In the genomic region with DNA sequence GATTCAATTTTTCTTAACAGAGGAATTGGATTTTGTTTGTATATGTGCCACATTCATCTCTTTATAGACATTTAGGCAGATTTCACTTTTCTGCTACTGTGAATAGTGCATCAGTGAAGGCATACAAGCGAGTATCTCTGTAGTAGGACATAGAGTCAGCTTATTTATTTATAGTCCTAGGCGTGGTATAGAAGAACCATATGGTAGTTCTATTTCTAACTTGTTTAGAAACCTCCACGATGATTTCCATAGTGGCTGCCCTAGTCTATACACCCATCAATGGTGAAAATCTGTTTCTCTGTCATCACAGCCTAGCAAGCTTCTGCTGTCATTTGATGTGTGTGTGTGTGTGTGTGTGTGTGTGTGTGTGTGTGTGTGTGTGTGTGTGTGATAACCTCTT, we compare ENCODE assay signal across 29 mouse cellular contexts.
DNase-seq lines count a peak whose midpoint lies in the region; ATAC-seq and TF ChIP-seq lines count a peak whose summit lies in the region.
"Had no signal": no experiment of that assay in that cellular context is flagged by ENCODE, and none has a peak within 500 bp of the region (broad histone marks: within the 10 kb centered on the region; RNA-seq: fewer than 3 reads in every experiment).

No protein-coding gene starts in this region.

- H3K36me3 ChIP-seq in forebrain, postnatal 0 days (ENCODE audit: insufficient read depth), result no peaks in the 10 kb centered on the region
- no peaks in the 10 kb centered on the region for H3K36me3 ChIP-seq in forebrain, embryonic 14.5 days (ENCODE audit: control insufficient read depth, insufficient read depth, low read length)
- no peaks in the 10 kb centered on the region for H3K36me3 ChIP-seq in lung, embryonic 14.5 days (ENCODE audit: insufficient read depth)
- H3K36me3 ChIP-seq in lung, embryonic 16.5 days (ENCODE audit: control insufficient read depth, insufficient read depth, low read length), result no peaks in the 10 kb centered on the region
- no peaks in the 10 kb centered on the region for H3K36me3 ChIP-seq in embryonic facial prominence, embryonic 10.5 days (replicated peaks)
- H3K36me3 ChIP-seq: embryonic facial prominence, embryonic 13.5 days; embryonic facial prominence, embryonic 15.5 days; forebrain, embryonic 10.5 days; forebrain, embryonic 12.5 days; forebrain, embryonic 15.5 days; G1E had no signal

- H3K27ac ChIP-seq in forebrain, postnatal 0 days (ENCODE audit: low read depth, low read length), result no peak overlapping the region
- no peak overlapping the region for H3K27ac ChIP-seq in forebrain, embryonic 14.5 days (ENCODE audit: low read depth, low read length)
- H3K27ac ChIP-seq in lung, embryonic 14.5 days (ENCODE audit: low read depth), result no peak overlapping the region
- H3K27ac ChIP-seq in lung, embryonic 16.5 days (ENCODE audit: low read length), result no peak overlapping the region
- no peak overlapping the region for H3K27ac ChIP-seq in embryonic facial prominence, embryonic 10.5 days (replicated peaks)
- H3K27ac ChIP-seq: embryonic facial prominence, embryonic 13.5 days; embryonic facial prominence, embryonic 15.5 days; forebrain, embryonic 10.5 days; forebrain, embryonic 12.5 days; forebrain, embryonic 15.5 days had no signal

- TF ChIP-seq CTCF in forebrain, postnatal 0 days (IDR thresholded peaks at IDR 0.05; ENCODE audit: low read depth), result no peak
- no peak for TF ChIP-seq CTCF in lung, embryonic 14.5 days (IDR thresholded peaks at IDR 0.05; ENCODE audit: low read depth)

- H3K27me3 ChIP-seq in forebrain, postnatal 0 days (ENCODE audit: insufficient read depth, low read length), result no peaks in the 10 kb centered on the region
- H3K27me3 ChIP-seq in forebrain, embryonic 14.5 days (replicated peaks; ENCODE audit: control insufficient read depth, insufficient read depth, low read length), result no peaks in the 10 kb centered on the region
- no peaks in the 10 kb centered on the region for H3K27me3 ChIP-seq in lung, embryonic 14.5 days (ENCODE audit: insufficient read depth, low read length)
- H3K27me3 ChIP-seq in lung, embryonic 16.5 days (ENCODE audit: control insufficient read depth, insufficient read depth, low read depth, low read length), result no peaks in the 10 kb centered on the region
- H3K27me3 ChIP-seq in embryonic facial prominence, embryonic 10.5 days (replicated peaks; ENCODE audit: low read depth, poor library complexity, severe bottlenecking), result no peaks in the 10 kb centered on the region
- H3K27me3 ChIP-seq: CH12.LX; embryonic facial prominence, embryonic 13.5 days; embryonic facial prominence, embryonic 15.5 days; forebrain, embryonic 12.5 days; forebrain, embryonic 15.5 days; Patski had no signal

- H3K4me3 ChIP-seq in forebrain, postnatal 0 days (ENCODE audit: low read depth, low read length), result no peak overlapping the region
- H3K4me3 ChIP-seq in forebrain, embryonic 14.5 days (ENCODE audit: low read depth, low read length), result no peak overlapping the region
- no peak overlapping the region for H3K4me3 ChIP-seq in lung, embryonic 14.5 days (ENCODE audit: low read depth, low read length)
- no peak overlapping the region for H3K4me3 ChIP-seq in lung, embryonic 16.5 days (ENCODE audit: low read length)
- no peak overlapping the region for H3K4me3 ChIP-seq in embryonic facial prominence, embryonic 10.5 days
- H3K4me3 ChIP-seq: embryonic facial prominence, embryonic 13.5 days; embryonic facial prominence, embryonic 15.5 days; erythroblast, embryonic 14.5 days; forebrain, embryonic 10.5 days; forebrain, embryonic 12.5 days; forebrain, embryonic 15.5 days had no signal

- no peak for DNase-seq in forebrain, postnatal 0 days
- no peak for DNase-seq in forebrain, embryonic 14.5 days (ENCODE audit: low spot score)
- peak; percentile 63 for DNase-seq in lung, embryonic 14.5 days
- no peak for DNase-seq in lung, postnatal 25 days (ENCODE audit: low spot score)
- no peak for DNase-seq in lung, postnatal 4 days
- DNase-seq in telencephalon, adult 2 months (ENCODE audit: low read depth, low spot score), result peak; percentile 34
- no peak for DNase-seq in embryonic facial prominence, embryonic 10.5 days (ENCODE audit: low spot score)
- DNase-seq: adrenal gland, adult 8-10 months; adrenal gland, postnatal 14 days; adrenal gland, postnatal 36 days; B cell, adult 2 months; cerebellum, adult 11 months; cerebellum, adult 18-20 months; cerebellum, adult 8-10 months; cerebellum, adult 9-11 months; cerebellum, postnatal 14 days; cerebellum, postnatal 36 days had no signal

- no peak overlapping the region for H3K4me2 ChIP-seq in forebrain, postnatal 0 days (ENCODE audit: low read depth)
- no peak overlapping the region for H3K4me2 ChIP-seq in forebrain, embryonic 14.5 days (ENCODE audit: low read length)
- H3K4me2 ChIP-seq in lung, embryonic 14.5 days, result no peak overlapping the region
- no peak overlapping the region for H3K4me2 ChIP-seq in lung, embryonic 16.5 days (ENCODE audit: low read depth, low read length)
- H3K4me2 ChIP-seq: embryonic facial prominence, embryonic 13.5 days; embryonic facial prominence, embryonic 15.5 days; forebrain, embryonic 12.5 days; forebrain, embryonic 15.5 days had no signal

- H3K9ac ChIP-seq in forebrain, postnatal 0 days, result no peak overlapping the region
- no peak overlapping the region for H3K9ac ChIP-seq in forebrain, embryonic 14.5 days (ENCODE audit: low read length)
- H3K9ac ChIP-seq in lung, embryonic 14.5 days, result no peak overlapping the region
- no peak overlapping the region for H3K9ac ChIP-seq in lung, embryonic 16.5 days (ENCODE audit: low read length)
- H3K9ac ChIP-seq: embryonic facial prominence, embryonic 13.5 days; embryonic facial prominence, embryonic 15.5 days; forebrain, embryonic 12.5 days; forebrain, embryonic 15.5 days had no signal

- 78% methylated on average over 3 of the region's 3 CpGs for WGBS in forebrain, postnatal 0 days
- 90% methylated on average over 3 of the region's 3 CpGs for WGBS in forebrain, embryonic 14.5 days
- 41% methylated on average over 3 of the region's 3 CpGs for WGBS in lung, embryonic 14.5 days
- 42% methylated on average over 3 of the region's 3 CpGs for WGBS in lung, embryonic 16.5 days
- 88% methylated on average over 3 of the region's 3 CpGs for WGBS in embryonic facial prominence, embryonic 10.5 days

- no peaks in the 10 kb centered on the region for H3K9me3 ChIP-seq in forebrain, postnatal 0 days (ENCODE audit: low read length)
- no peaks in the 10 kb centered on the region for H3K9me3 ChIP-seq in forebrain, embryonic 14.5 days (replicated peaks; ENCODE audit: control insufficient read depth, low read length)
- no peaks in the 10 kb centered on the region for H3K9me3 ChIP-seq in lung, embryonic 14.5 days (ENCODE audit: low read depth, low read length)
- no peaks in the 10 kb centered on the region for H3K9me3 ChIP-seq in lung, embryonic 16.5 days (ENCODE audit: control insufficient read depth, low read length)
- H3K9me3 ChIP-seq in embryonic facial prominence, embryonic 10.5 days, result no peaks in the 10 kb centered on the region
- H3K9me3 ChIP-seq: embryonic facial prominence, embryonic 13.5 days; embryonic facial prominence, embryonic 15.5 days; forebrain, embryonic 10.5 days; forebrain, embryonic 12.5 days; forebrain, embryonic 15.5 days had no signal

- no peaks in the 10 kb centered on the region for H3K4me1 ChIP-seq in forebrain, postnatal 0 days (ENCODE audit: insufficient read depth)
- H3K4me1 ChIP-seq in forebrain, embryonic 14.5 days (ENCODE audit: control insufficient read depth, insufficient read depth, low read length), result no peaks in the 10 kb centered on the region
- no peaks in the 10 kb centered on the region for H3K4me1 ChIP-seq in lung, embryonic 14.5 days (ENCODE audit: insufficient read depth)
- H3K4me1 ChIP-seq in lung, embryonic 16.5 days (replicated peaks; ENCODE audit: control insufficient read depth, insufficient read depth, low read length), result no peaks in the 10 kb centered on the region
- H3K4me1 ChIP-seq in embryonic facial prominence, embryonic 10.5 days, result no peaks in the 10 kb centered on the region
- H3K4me1 ChIP-seq: embryonic facial prominence, embryonic 13.5 days; embryonic facial prominence, embryonic 15.5 days; forebrain, embryonic 10.5 days; forebrain, embryonic 12.5 days; forebrain, embryonic 15.5 days had no signal

- ATAC-seq in forebrain, postnatal 0 days, result peak; percentile 62
- no peak for ATAC-seq in forebrain, embryonic 14.5 days
- peak; percentile 77; the same call in 1 of the 2 replicates for ATAC-seq in lung, embryonic 14.5 days (ENCODE audit: insufficient read depth)
- peak; percentile 52; the same call in 1 of the 2 replicates for ATAC-seq in lung, embryonic 16.5 days (ENCODE audit: low read depth)
- ATAC-seq: activated CD4-positive, CD25-positive, alpha-beta regulatory T cell, adult 4 months; CD4-positive, CD25-positive, alpha-beta regulatory T cell, adult 4 months; forebrain, embryonic 15.5 days; Patski had no signal

Comparison
In these comparisons a context has a peak if more than half of its experiments do, and no peak if none do; other contexts are left out.
1. DNase-seq: peak in lung, embryonic 14.5 days (single experiment) and telencephalon, adult 2 months (single experiment); none in forebrain, postnatal 0 days (single experiment), forebrain, embryonic 14.5 days (single experiment), lung, postnatal 25 days (single experiment), lung, postnatal 4 days (0 of 2) and embryonic facial prominence, embryonic 10.5 days (single experiment).